Mouse (Mus musculus) E14TG2a.4 (cell line): ENCODE results near the gene Myo10.

ENCODE experiments used
- CTCF ChIP-seq: conservative IDR thresholded peaks from 2 replicates; pipeline ENCODE4 v1.5.1; 2014; ENCODE audit warnings: low read length
- NANOG ChIP-seq: IDR thresholded peaks from 2 replicates; pipeline ENCODE4 v1.6.1; 2014; ENCODE audit warnings: borderline replicate concordance, low read length, mixed read lengths
- POU5F1 ChIP-seq: IDR thresholded peaks from 2 replicates; pipeline ENCODE4 v1.6.1; 2014; ENCODE audit warnings: low read length, borderline replicate concordance

DNA sequence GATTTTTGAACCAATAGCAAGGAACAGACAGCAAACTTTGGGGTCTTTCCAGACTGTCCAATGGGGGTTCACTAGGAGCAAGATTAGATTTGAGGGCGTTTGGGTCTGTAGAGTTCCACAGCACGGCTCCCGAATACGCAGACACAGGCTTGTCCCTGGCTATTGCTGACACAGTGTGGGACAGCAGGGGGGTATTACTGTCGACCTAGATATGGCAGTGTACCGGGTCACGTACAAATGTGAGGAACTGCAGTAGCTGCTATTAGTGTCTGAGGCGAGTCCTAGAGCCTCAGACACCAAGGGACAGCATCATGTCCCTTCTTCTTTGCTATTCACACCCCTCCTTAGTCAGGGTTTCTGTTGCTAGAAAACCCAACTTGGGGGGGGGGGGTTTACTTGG, 165.6 kb downstream of the Myo10 start:
- TF ChIP-seq POU5F1 (no peak), CTCF (no peak), NANOG (no peak)
